Mouse (Mus musculus) erythroblast, embryonic 14.5 days (primary cell): ENCODE measurements around the gene Apol7e. TPM values are rescaled to one million over a fixed set of nuclear protein-coding genes. Genes with fewer than 3 reads are reported as not detected.
"Not testable (repeated sequence)": the region's sequence is repeated elsewhere in the genome, so short reads cannot be mapped to it uniquely, and the experiment has no call there.

Experiments used
- H3K27me3 ChIP-seq: 2 replicates; pipeline ENCODE4 v1.6.1; 2012; ENCODE audit warnings: inconsistent platforms; ENCODE audit not compliant: control insufficient read depth
- H3K36me3 ChIP-seq: 2 replicates; pipeline ENCODE4 v1.6.1; 2012; ENCODE audit warnings: mild to moderate bottlenecking, inconsistent platforms; ENCODE audit not compliant: control insufficient read depth
- H3K4me1 ChIP-seq: 2 replicates; pipeline ENCODE4 v1.6.1; 2012; ENCODE audit warnings: inconsistent platforms; ENCODE audit not compliant: control insufficient read depth
- H3K4me3 ChIP-seq: replicated peaks from 2 replicates; pipeline ENCODE3; 2012; ENCODE audit warnings: moderate library complexity, mild to moderate bottlenecking, inconsistent platforms
- H3K9me3 ChIP-seq: 2 replicates; pipeline ENCODE4 v1.6.1; 2012; ENCODE audit warnings: low read length, inconsistent platforms, mixed read lengths; ENCODE audit not compliant: control insufficient read depth
- polyA plus RNA-seq: library from polyadenylated mRNA; stranded (reverse); fragments of >175 nt; gene quantifications from 2 replicates; pipeline ENCODE4 v1.2.3, GENCODE M21; 2012

The Apol7e gene
- not detected in 2 replicates for polyA plus RNA-seq

DNA sequence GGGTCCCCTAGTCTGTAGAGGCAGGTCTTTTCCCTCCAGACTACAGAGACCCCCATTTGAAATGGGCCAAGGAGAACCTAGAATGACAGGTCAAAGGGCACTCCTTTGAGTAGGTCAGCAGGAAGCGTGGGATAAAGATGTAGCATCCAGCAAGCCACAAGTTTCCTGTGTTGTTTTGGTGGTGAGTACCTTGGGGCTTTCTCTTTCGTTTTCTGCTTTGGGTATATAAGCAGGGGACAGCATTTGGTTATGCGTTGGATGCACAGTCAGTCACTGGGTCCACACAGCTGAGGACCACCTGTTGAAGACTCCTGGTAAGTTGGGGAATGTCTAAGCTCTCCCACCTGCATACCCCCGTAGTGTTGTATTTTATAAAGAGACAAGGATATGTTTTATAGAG, at the start of gene Apol7e:
TSS of gene Apol7e (plus strand) at position 202 of the 400 bp plus-strand sequence.
- H3K9me3 ChIP-seq, H3K4me3 ChIP-seq, H3K36me3 ChIP-seq, H3K4me1 ChIP-seq, H3K27me3 ChIP-seq: not testable (repeated sequence)

DNA sequence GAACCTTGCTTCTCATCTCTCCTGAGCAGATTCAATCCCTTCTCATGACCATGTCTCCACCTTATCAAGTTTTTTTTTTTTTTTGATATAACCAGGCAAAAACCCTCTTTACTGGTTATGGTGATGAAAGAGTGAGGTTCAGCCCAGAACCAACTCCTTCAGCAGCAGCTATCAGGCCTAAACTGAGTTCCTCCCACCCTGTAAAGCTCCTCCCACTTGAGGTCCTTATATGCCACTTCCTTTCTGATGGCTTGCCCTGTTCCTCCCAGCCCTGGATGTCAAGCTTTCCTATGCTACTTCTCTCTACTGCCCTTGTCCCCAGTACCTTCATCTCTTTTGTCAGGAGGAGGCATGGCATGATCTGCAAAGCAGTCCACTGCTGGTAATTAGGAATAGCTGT, 47.5 kb upstream of the Apol7e start:
- not testable (repeated sequence) for H3K9me3 ChIP-seq, H3K36me3 ChIP-seq, H3K4me3 ChIP-seq, H3K4me1 ChIP-seq, H3K27me3 ChIP-seq

DNA sequence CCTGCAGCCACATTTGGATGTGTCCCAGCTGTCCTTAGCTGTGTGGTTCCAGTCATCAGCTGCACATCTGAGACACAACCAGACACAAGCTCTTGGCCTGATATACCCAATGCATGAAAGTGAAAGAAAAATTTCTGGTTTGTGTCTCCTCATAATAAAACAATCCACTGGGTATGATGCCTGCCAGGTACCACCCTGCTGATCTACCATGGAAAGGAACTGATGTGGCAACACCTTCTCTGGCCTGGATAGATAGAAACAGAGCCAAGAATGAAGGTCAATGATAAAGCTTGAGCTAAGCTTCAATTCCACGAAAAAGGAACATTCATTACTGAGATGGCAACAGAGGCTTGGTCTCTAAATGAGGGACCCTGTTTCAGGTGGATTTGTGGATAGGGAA, 38.9 kb upstream of the Apol7e start:
- not testable (repeated sequence) for H3K4me3 ChIP-seq, H3K9me3 ChIP-seq, H3K27me3 ChIP-seq, H3K4me1 ChIP-seq, H3K36me3 ChIP-seq

DNA sequence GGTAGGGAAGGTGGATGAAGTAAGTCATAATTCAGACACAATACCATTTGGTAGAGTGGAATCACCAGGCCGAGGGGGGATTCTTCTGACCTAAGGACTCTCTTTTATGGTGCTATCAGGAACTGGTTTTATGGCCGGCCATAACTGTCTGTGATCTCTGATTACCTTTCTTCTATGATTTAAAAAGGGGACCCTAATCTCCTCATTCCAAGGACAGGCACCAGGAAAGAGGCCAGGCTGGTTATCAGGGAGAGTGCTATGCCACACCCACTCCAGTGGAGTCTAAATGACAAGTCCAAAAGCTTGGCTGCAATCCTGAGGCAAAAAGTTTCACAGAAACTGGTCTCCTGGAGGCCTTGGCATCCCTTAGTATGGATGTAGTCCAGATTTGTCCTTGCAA, 36.8 kb upstream of the Apol7e start:
- H3K36me3 ChIP-seq, H3K27me3 ChIP-seq, H3K9me3 ChIP-seq, H3K4me1 ChIP-seq, H3K4me3 ChIP-seq: not testable (repeated sequence)

DNA sequence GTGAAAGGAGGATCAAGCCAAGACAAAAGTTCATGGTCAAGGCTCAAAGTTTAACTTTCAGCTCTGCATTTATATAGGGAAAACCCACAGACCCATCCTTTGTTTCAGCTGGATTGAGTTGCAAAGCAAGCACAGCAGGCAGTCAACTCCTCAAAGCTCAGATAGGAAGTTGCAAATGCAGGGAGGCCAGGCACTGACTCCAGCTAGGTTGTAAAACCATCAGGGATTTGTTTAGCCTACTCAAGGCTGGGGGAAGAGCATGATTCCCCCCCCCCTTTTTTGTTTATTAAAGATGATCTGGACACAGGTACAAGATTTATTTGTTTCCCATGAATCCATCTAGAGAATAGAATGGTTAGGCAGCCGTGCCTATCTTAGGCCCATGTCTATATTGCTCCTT, 24.6 kb upstream of the Apol7e start:
- H3K27me3 ChIP-seq, H3K4me3 ChIP-seq: not testable (repeated sequence)

DNA sequence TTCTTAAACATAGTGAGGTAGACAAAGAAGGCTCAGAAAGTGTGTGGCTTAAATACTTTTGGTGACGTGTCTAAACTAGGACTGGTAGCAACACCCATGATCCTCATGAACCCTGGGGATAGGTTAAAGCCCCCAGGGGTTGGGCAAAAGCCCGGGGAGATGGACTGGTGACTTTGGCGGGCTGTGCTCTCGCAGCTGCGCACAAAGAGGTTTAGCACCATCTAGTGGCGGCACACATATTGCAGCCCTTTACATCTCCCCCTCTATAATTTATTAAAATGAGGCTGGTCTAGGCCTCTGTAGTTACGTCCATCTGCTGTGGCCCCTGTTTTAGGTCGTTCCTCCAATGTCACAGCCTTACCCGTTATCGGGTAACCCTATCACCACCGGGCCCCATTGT, 14.7 kb upstream of the Apol7e start:
- not testable (repeated sequence) for H3K4me3 ChIP-seq

More for the DNA sequence above, 24.6 kb upstream of the Apol7e start:
- not testable (repeated sequence) for H3K36me3 ChIP-seq, H3K9me3 ChIP-seq, H3K4me1 ChIP-seq

DNA sequence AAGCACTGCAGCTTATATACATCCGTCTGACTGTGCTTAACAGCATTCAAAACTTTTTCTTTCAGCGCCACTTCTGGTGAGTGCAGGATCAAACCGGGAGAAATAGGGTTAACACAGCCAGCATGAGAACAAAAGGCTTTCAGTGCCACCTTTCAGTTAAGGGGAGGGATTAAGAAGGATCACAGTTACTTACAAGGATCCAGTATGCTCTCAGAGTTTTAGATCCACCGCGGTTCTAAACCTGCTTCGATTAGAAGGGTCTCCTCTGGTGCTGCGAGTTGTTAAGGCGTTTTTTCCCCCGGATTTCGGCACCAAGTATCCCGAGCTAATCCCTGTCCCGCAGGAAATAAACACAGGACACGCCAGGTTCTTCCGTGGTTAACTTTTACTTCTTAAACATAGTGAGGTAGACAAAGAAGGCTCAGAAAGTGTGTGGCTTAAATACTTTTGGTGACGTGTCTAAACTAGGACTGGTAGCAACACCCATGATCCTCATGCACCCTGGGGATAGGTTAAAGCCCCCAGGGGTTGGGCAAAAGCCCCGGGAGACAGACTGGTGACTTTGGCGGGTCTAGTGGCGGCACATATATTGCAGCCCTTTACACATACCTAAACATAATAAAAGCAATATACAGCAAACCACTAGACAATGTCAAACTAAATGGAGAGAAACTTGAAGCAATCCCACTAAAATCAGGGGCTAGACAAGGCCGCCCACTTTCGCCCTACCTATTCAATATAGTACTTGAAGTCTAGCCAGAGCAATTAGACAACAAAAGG, 6.9 kb upstream of the Apol7e start:
- H3K4me3 ChIP-seq, H3K36me3 ChIP-seq, H3K4me1 ChIP-seq, H3K27me3 ChIP-seq, H3K9me3 ChIP-seq: not testable (repeated sequence)

More for the DNA sequence above, 14.7 kb upstream of the Apol7e start:
- H3K9me3 ChIP-seq, H3K36me3 ChIP-seq, H3K4me1 ChIP-seq, H3K27me3 ChIP-seq: not testable (repeated sequence)

DNA sequence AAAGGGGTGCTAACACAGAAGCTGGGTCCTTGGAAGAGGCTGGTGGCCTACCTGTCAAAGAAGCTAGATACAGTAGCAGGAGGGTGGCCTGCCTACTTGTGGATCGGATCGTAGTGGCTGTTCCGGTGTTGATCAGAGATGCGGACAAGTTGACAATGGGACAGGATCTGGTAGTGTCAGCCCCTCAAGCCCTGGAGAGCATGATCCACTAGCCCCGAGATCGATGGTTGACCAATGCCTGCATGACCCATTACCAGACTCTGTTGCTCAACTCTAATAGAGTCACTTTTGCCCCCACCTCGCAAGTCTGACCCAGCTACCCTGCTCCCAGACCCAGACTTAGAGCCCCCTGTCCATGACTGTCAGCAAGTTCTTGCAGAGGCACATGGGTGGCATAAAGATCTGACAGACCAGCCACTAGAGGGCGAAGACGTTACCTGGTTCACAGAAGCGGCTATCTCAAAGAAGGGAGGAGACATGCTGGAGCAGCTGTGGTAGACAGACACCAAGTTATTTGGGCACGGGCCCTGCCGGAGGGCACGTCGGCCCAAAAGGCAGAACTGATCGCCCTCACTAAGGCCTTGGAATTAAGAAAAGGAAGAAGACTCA, 3.9 kb upstream of the Apol7e start:
- not testable (repeated sequence) for H3K9me3 ChIP-seq, H3K27me3 ChIP-seq, H3K36me3 ChIP-seq, H3K4me1 ChIP-seq, H3K4me3 ChIP-seq

DNA sequence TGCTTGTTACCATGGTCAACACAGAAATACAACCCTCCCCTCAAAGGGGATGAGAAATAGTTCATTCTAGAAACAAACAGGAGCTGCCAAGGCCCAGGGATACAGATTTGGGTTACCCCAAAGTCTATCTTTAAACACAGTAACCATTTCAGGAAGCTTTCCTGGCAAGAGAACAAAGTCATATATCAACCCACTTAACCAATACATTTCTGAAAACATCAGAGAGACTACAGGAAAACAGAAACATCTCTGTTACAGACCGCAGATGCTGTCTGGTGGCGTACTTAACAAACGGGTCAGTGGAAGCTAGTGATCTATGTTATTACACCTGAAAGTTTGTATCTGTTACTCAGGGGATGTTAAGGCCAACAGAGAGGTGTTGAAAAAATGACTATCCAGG, 6.6 kb downstream of the Apol7e start:
- not testable (repeated sequence) for H3K4me3 ChIP-seq, H3K4me1 ChIP-seq, H3K9me3 ChIP-seq, H3K36me3 ChIP-seq, H3K27me3 ChIP-seq

DNA sequence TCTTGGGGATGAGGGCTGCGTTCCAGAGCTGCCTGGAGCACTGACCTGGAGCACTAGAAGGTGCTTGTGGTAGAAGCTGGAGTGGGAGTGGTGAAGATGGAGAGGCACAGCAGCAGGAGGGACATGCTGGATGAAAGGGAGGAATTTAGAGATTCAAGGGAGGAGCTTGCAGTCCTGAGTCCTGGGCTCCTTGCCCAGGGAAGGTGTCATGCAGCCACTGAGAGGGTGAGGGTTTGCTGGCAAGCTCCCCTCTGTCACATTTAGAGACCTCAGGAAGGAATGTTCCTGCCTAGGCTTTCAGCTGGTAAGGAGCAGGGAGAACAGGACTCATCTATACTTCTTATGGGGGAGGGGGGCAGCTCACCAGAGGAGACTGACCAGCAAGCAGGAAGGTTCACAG, 10.3 kb downstream of the Apol7e start:
- not testable (repeated sequence) for H3K4me3 ChIP-seq, H3K9me3 ChIP-seq, H3K4me1 ChIP-seq, H3K36me3 ChIP-seq, H3K27me3 ChIP-seq

DNA sequence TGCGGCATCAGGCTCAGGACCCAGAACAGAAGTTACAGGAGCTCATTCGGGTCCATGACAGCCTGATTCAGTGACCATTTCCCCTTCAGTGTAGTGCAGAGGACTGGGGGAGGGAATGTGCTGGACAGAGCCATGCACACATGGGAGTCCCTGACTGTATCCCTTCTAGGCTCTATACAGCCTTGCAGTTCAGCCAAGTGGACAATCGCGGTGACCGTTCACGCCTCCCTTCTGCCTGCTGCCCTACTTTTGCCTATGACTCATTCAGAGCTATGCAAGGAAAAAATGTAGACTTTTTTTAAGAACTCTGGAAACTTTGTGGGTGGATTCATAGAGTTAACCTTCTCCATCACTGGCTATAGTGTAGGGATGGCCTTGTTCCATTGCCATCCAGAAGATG, 19.6 kb downstream of the Apol7e start:
- H3K4me3 ChIP-seq, H3K36me3 ChIP-seq, H3K4me1 ChIP-seq, H3K9me3 ChIP-seq, H3K27me3 ChIP-seq: not testable (repeated sequence)

DNA sequence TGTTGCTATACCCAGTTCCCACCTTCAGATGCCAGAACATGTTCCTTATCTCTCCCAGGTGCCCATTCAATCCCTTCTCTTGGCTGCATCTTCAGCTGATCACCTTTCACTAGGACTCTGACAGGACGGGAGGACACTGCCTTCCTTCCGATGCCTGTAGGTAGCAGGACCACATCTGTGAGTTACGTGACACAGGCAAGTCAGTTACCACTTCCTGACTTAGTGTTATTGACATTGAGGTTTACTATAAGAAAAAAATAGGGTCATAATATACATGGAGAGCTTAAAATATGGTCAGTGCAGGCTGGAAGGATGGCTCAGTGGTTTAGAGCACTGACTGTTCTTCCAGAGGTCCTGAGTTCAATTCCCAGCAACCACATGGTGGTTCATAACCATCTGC, 22.9 kb downstream of the Apol7e start:
- H3K4me3 ChIP-seq, H3K27me3 ChIP-seq, H3K9me3 ChIP-seq, H3K4me1 ChIP-seq, H3K36me3 ChIP-seq: not testable (repeated sequence)

DNA sequence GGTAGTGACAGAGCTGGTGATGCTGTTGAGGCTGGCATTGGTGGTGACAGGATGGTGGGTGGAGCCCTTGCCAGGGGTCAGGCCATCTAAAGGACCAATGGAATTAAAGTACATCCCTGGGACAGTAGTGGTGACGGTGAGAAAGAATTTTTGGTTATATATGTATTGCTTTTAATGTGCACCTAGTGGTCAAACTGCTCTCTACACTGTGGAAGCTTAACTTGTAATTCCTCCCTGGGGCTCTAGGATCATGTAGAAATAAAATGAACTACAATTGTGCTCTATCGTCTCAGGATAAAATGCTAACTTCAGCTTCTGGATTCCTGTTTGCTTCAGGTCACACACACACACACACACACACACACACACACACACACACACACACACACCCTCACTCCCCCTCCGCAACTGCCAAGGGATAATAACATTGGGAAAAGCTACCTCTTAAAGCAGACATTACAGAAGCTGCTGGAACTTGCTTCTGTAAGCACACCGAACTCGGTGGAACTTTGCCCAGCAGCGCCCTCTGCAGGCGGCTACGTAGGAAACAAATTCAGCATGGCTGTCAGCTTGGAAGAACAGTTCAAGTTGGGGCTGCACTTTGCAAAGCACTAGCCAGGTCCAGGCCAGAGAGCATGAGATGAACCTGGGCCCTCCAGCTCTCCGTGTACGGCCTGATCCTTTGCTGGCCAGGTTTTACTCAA, 25.7 kb downstream of the Apol7e start:
- H3K4me3 ChIP-seq, H3K9me3 ChIP-seq, H3K36me3 ChIP-seq, H3K27me3 ChIP-seq, H3K4me1 ChIP-seq: not testable (repeated sequence)

DNA sequence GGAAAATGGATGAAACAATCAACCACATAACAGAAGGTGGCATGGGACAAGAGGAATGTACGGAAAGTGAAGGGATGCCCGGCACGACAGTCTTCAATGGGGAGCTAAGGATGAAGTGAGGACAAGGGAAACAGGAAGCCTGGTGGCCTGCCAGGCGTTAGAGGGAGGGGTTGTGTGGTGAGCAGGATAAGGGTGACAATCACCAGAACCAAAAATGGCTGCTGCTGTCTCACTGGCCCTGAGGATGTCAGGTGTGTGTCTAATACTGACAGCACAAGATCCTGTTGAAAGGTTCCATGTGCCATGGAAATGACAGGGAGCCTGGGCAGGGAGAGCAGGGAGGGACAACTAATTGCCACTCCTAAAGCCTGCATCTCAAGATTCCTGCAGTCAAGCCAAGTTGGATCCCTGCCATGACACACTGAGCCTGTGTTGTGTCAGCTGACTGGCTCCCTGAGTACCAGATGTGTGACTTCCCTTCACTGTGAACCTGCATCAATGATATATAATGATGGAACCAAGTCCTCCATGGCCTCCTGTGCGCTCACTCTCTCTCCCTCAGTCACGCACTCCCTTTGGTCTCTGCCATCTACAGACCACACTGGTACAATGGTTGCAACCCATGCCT, 26.9 kb downstream of the Apol7e start:
- H3K27me3 ChIP-seq, H3K4me1 ChIP-seq, H3K9me3 ChIP-seq, H3K4me3 ChIP-seq, H3K36me3 ChIP-seq: not testable (repeated sequence)
